Mouse (Mus musculus) right cerebral cortex, postnatal 36 days (tissue): ENCODE data around the gene Cdh4.

Experiments
- DNase-seq, 2 experiments: peaks; one replicate each; pipeline ENCODE4 v3.0.0; 2022; ENCODE audit warnings: low spot score in 2 of 2, mixed read lengths in 1 of 2

Cdh4 gene

GRCm38 (mm10) chr2:179467839-179468445 lies 25.7 kb downstream of the Cdh4 start:
- no peak for DNase-seq

- no peak for DNase-seq
These were observed 34.4 kb downstream of the Cdh4 start for GRCm38 (mm10) chr2:179476622-179477021.

- DNase-seq = no peak
These were observed 38.6 kb downstream of the Cdh4 start for GRCm38 (mm10) chr2:179480800-179481200.

- no peak for DNase-seq
These were observed 39.1 kb downstream of the Cdh4 start for GRCm38 (mm10) chr2:179481363-179481762.

GRCm38 (mm10) chr2:179488526-179489139 lies 46.4 kb downstream of the Cdh4 start:
- no peak for DNase-seq

GRCm38 (mm10) chr2:179491891-179492290 lies 49.7 kb downstream of the Cdh4 start:
- no peak for DNase-seq

- no peak for DNase-seq
These were observed 52.0 kb downstream of the Cdh4 start for GRCm38 (mm10) chr2:179494276-179494675.

GRCm38 (mm10) chr2:179510439-179510838 lies 68.2 kb downstream of the Cdh4 start:
- no peak for DNase-seq

GRCm38 (mm10) chr2:179516559-179516958 lies 74.3 kb downstream of the Cdh4 start:
- no peak for DNase-seq

GRCm38 (mm10) chr2:179518456-179519032 lies 76.3 kb downstream of the Cdh4 start:
- DNase-seq = no peak

GRCm38 (mm10) chr2:179519161-179519560 lies 76.9 kb downstream of the Cdh4 start:
- peak; percentile 34 to 52 for DNase-seq

GRCm38 (mm10) chr2:179519931-179520330 lies 77.7 kb downstream of the Cdh4 start:
- DNase-seq = no peak

- DNase-seq = no peak
These were observed 78.7 kb downstream of the Cdh4 start for GRCm38 (mm10) chr2:179520941-179521340.

- DNase-seq = no peak
These were observed 79.2 kb downstream of the Cdh4 start for GRCm38 (mm10) chr2:179521444-179521843.

- no peak for DNase-seq
These were observed 79.9 kb downstream of the Cdh4 start for GRCm38 (mm10) chr2:179522141-179522540.

- no peak for DNase-seq
These were observed 84.7 kb downstream of the Cdh4 start for GRCm38 (mm10) chr2:179526976-179527375.

- no peak for DNase-seq
These were observed 88.3 kb downstream of the Cdh4 start for GRCm38 (mm10) chr2:179530436-179531040.

GRCm38 (mm10) chr2:179533196-179533595 lies 91.0 kb downstream of the Cdh4 start:
- DNase-seq = no peak

GRCm38 (mm10) chr2:179533881-179534280 lies 91.7 kb downstream of the Cdh4 start:
- DNase-seq = no peak

- no peak for DNase-seq
These were observed 93.0 kb downstream of the Cdh4 start for GRCm38 (mm10) chr2:179535204-179535603.

GRCm38 (mm10) chr2:179536762-179537161 lies 94.5 kb downstream of the Cdh4 start:
- DNase-seq = no peak

GRCm38 (mm10) chr2:179537390-179537789 lies 95.2 kb downstream of the Cdh4 start:
- DNase-seq = peak; percentile 39 to 61
